8 mouse cellular contexts compared by ENCODE assay signal in genomic region chr3:69316391-69317195, GRCm38 (mm10). TPM values are rescaled to one million over a fixed set of nuclear protein-coding genes. Genes with fewer than 3 reads are reported as not detected.
A peak's percentile ranks its signal among the peaks of the same experiment; 100 is the strongest.
DNase-seq lines count a peak whose midpoint lies in the region; ATAC-seq lines count a peak whose summit lies in the region.

TSS of gene Ppm1l (plus strand) at chr3:69316861.

- H3K4me3 ChIP-seq in intestine, embryonic 14.5 days (ENCODE audit: low read depth, low read length) = peak within 1 kb of the TSS; percentile 81

- 0 out of 2 replicates have a peak, but pooled peaks cover 3% of the 10 kb centered on the region for H3K27me3 ChIP-seq in intestine, embryonic 14.5 days (replicated peaks; ENCODE audit: control insufficient read depth, insufficient read depth, low read length)

- intact Hi-C loops in left cerebral cortex, postnatal 10 days (cut with DNase I) = loop anchor here (2.0 to 5.0 kb wide), 2 partner anchors 59 to 164 kb away; no protein-coding TSS in a partner anchor

- peak within 1 kb of the TSS; percentile 81 for H3K27ac ChIP-seq in intestine, embryonic 14.5 days (ENCODE audit: low read depth)

- H3K9me3 ChIP-seq in intestine, embryonic 14.5 days (ENCODE audit: control insufficient read depth, low read length) = no peaks in the 10 kb centered on the region

- H3K9ac ChIP-seq in intestine, embryonic 14.5 days (ENCODE audit: low read length) = peak within 1 kb of the TSS; percentile 78

- ATAC-seq in intestine, embryonic 14.5 days (replicated peaks; ENCODE audit: low FRiP score, low TSS enrichment, low read depth) = peak; percentile 97
- ATAC-seq in megakaryocyte progenitor cell, adult 5-6 weeks (replicated peaks; ENCODE audit: poor library complexity) = peak; percentile 63

- 1% methylated on average over 68 of the region's 80 CpGs for WGBS in intestine, embryonic 14.5 days

- H3K4me1 ChIP-seq in intestine, embryonic 14.5 days (replicated peaks; ENCODE audit: control insufficient read depth, insufficient read depth, low read length) = peaks cover 14% of the 10 kb centered on the region

- no peaks in the 10 kb centered on the region for H3K36me3 ChIP-seq in intestine, embryonic 14.5 days (ENCODE audit: control insufficient read depth, insufficient read depth, low read length)

- peak within 1 kb of the TSS; percentile 93 for H3K4me2 ChIP-seq in intestine, embryonic 14.5 days (ENCODE audit: low read length)

- DNase-seq in adrenal gland, adult 2 months = peak; percentile 94
- peak; percentile 97 for DNase-seq in embryo, embryonic 11 days
- DNase-seq in gastrocnemius, postnatal 25 days = peak; percentile 94
- peak; percentile 97 for DNase-seq in intestine, embryonic 14.5 days (ENCODE audit: low spot score)
- peak; percentile 86 to 97 for DNase-seq in left cerebral cortex, postnatal 10 days (ENCODE audit: extremely low spot score in 1 of 2, low spot score in 2 of 2)
- peak; percentile 94 to 95 for DNase-seq in right cerebral cortex, postnatal 10 days (ENCODE audit: low spot score in 2 of 2)
- peak; percentile 91 for DNase-seq in urinary bladder, postnatal 14 days (ENCODE audit: low spot score)

RNA-seq across cellular contexts. Expression of gene Ppm1l, which starts in this region (rescaled TPM):
- 10 to 100 TPM; 12.2 to 13.5 TPM for total RNA-seq in adrenal gland, adult 2 months (2021)
- polyA plus RNA-seq in adrenal gland, adult 2 months (2012; rRNA removed) = 2.4 and 3.1 TPM in 2 replicates
- 10 to 100 TPM; 45.9 to 60.4 TPM for total RNA-seq in gastrocnemius, postnatal 25 days (2021)
- 7.3 and 8.0 TPM in 2 replicates for polyA plus RNA-seq in intestine, embryonic 14.5 days (2014; fragmentation: Nextera tagmentation; extraction: Ambion mirVana)
- 10 to 100 TPM; 70.7 to 73.3 TPM for total RNA-seq in left cerebral cortex, postnatal 10 days (2021)
- 2.2 TPM in 2 replicates for total RNA-seq in megakaryocyte progenitor cell, adult 5-6 weeks (2015)
- 1.5 and 2.0 TPM in 2 replicates for total RNA-seq in megakaryocyte progenitor cell, adult 5-6 weeks (2017)

Comparison
In these comparisons a context has a peak if more than half of its experiments do, and no peak if none do; other contexts are left out.
1. Peak in every context shown above with its lines: DNase-seq, ATAC-seq, H3K4me3 ChIP-seq and H3K27ac ChIP-seq.
2. RNA of gene Ppm1l (total RNA-seq): 70.7 to 73.3 TPM in left cerebral cortex, postnatal 10 days, 45.9 to 60.4 TPM in gastrocnemius, postnatal 25 days and 12.2 to 13.5 TPM in adrenal gland, adult 2 months; 1.5 to 2.2 TPM in megakaryocyte progenitor cell, adult 5-6 weeks; every median in the first group is over 4 times any median in the second.